Mouse (Mus musculus): ENCODE results near the gene Gm17545.
A peak's percentile ranks its signal among the peaks of the same experiment; 100 is the strongest.

Gm17545 gene

GRCm38 (mm10) chr9:22443157-22443556 is 10.9 kb upstream of the Gm17545 start:
- no peak for DNase-seq (ENCODE audit: inconsistent ontology term)

- no peak for DNase-seq (ENCODE audit: inconsistent ontology term)
Observed at GRCm38 (mm10) chr9:22445123-22445522, 9.0 kb upstream of the Gm17545 start.

- DNase-seq (ENCODE audit: inconsistent ontology term): no peak
Observed at GRCm38 (mm10) chr9:22447213-22447612, 6.9 kb upstream of the Gm17545 start.

GRCm38 (mm10) chr9:22448420-22448819 is 5.7 kb upstream of the Gm17545 start:
- DNase-seq (ENCODE audit: inconsistent ontology term): no peak

GRCm38 (mm10) chr9:22449209-22449608 is 4.9 kb upstream of the Gm17545 start:
- DNase-seq (ENCODE audit: inconsistent ontology term): no peak

- no peak for DNase-seq (ENCODE audit: inconsistent ontology term)
Observed at GRCm38 (mm10) chr9:22452697-22453096, 1.4 kb upstream of the Gm17545 start.

GRCm38 (mm10) chr9:22453501-22453924 is 577 bp upstream of the Gm17545 start:
- DNase-seq (ENCODE audit: inconsistent ontology term): no peak

- DNase-seq (ENCODE audit: inconsistent ontology term): no peak
Observed at GRCm38 (mm10) chr9:22455041-22455440, 951 bp downstream of the Gm17545 start.

GRCm38 (mm10) chr9:22457142-22457835 is 3.2 kb downstream of the Gm17545 start:
- no peak for DNase-seq (ENCODE audit: inconsistent ontology term)

- DNase-seq (ENCODE audit: inconsistent ontology term): peak; percentile 64
Observed at GRCm38 (mm10) chr9:22461946-22462345, 7.9 kb downstream of the Gm17545 start.

GRCm38 (mm10) chr9:22466212-22466611 is 12.1 kb downstream of the Gm17545 start:
- no peak for DNase-seq (ENCODE audit: inconsistent ontology term)

GRCm38 (mm10) chr9:22467371-22468169 is 13.5 kb downstream of the Gm17545 start:
- no peak for DNase-seq (ENCODE audit: inconsistent ontology term)

GRCm38 (mm10) chr9:22468170-22468898 is 14.2 kb downstream of the Gm17545 start:
- peak; percentile 89 for DNase-seq (ENCODE audit: inconsistent ontology term)

- DNase-seq (ENCODE audit: inconsistent ontology term): no peak
Observed at GRCm38 (mm10) chr9:22468899-22469259, 14.8 kb downstream of the Gm17545 start.

- no peak for DNase-seq (ENCODE audit: inconsistent ontology term)
Observed at GRCm38 (mm10) chr9:22469643-22470042, 15.6 kb downstream of the Gm17545 start, which contains the start of gene Rp9. TSS of gene Rp9 (minus strand) at chr9:22469743.

GRCm38 (mm10) chr9:22475424-22475868 is 21.4 kb downstream of the Gm17545 start, which contains the start of gene Bbs9:
TSS of gene Bbs9 (plus strand) at chr9:22475715.
- peak; percentile 91 for DNase-seq (ENCODE audit: inconsistent ontology term)

GRCm38 (mm10) chr9:22476265-22476664 is 22.2 kb downstream of the Gm17545 start:
- no peak for DNase-seq (ENCODE audit: inconsistent ontology term)

GRCm38 (mm10) chr9:22478946-22479345 is 24.9 kb downstream of the Gm17545 start:
- DNase-seq (ENCODE audit: inconsistent ontology term): no peak

GRCm38 (mm10) chr9:22483866-22484561 is 29.9 kb downstream of the Gm17545 start:
- DNase-seq (ENCODE audit: inconsistent ontology term): no peak

- DNase-seq (ENCODE audit: inconsistent ontology term): no peak
Observed at GRCm38 (mm10) chr9:22484562-22485308, 30.6 kb downstream of the Gm17545 start.

GRCm38 (mm10) chr9:22486211-22486610 is 32.1 kb downstream of the Gm17545 start:
- no peak for DNase-seq (ENCODE audit: inconsistent ontology term)

All from Muller cell, postnatal 12 days (primary cell).